Mouse (Mus musculus): ENCODE data around the gene 4632433K11Rik.
"Not testable (repeated sequence)": the region's sequence is repeated elsewhere in the genome, so short reads cannot be mapped to it uniquely, and the experiment has no call there.

The 4632433K11Rik gene

GRCm38 (mm10) chr7:5033818-5034217 lies at the start of gene 4632433K11Rik:
Gene 4632433K11Rik (plus strand): TSS chr7:5034118.
- DNase-seq, result no peak

- no peak for DNase-seq
Observed at GRCm38 (mm10) chr7:4988250-4988649, 45.7 kb upstream of the 4632433K11Rik start.

GRCm38 (mm10) chr7:4993347-4993998 lies 40.4 kb upstream of the 4632433K11Rik start:
- DNase-seq, result no peak

GRCm38 (mm10) chr7:4993999-4994788 lies 39.7 kb upstream of the 4632433K11Rik start:
- DNase-seq, result no peak

GRCm38 (mm10) chr7:4995268-4996002 lies 38.5 kb upstream of the 4632433K11Rik start:
- DNase-seq, result no peak

- peak; percentile 93 for DNase-seq
Observed at GRCm38 (mm10) chr7:4996003-4996895, 37.7 kb upstream of the 4632433K11Rik start, which contains the start of gene Zfp579. Gene Zfp579 (minus strand): TSS chr7:4996158.

- DNase-seq, result no peak
Observed at GRCm38 (mm10) chr7:4996934-4997333, 37.0 kb upstream of the 4632433K11Rik start.

- no peak for DNase-seq
Observed at GRCm38 (mm10) chr7:4999876-5000275, 34.0 kb upstream of the 4632433K11Rik start.

GRCm38 (mm10) chr7:5002876-5003275 lies 31.0 kb upstream of the 4632433K11Rik start:
- not testable (repeated sequence) for DNase-seq

GRCm38 (mm10) chr7:5008229-5008628 lies 25.7 kb upstream of the 4632433K11Rik start:
- DNase-seq, result no peak

- DNase-seq, result no peak
Observed at GRCm38 (mm10) chr7:5012681-5013513, 21.0 kb upstream of the 4632433K11Rik start.

- peak; percentile 97 for DNase-seq
Observed at GRCm38 (mm10) chr7:5014251-5015117, 19.4 kb upstream of the 4632433K11Rik start, which contains the start of the genes Zfp524 and Fiz1. Gene Zfp524 (plus strand): TSS chr7:5014415. Gene Fiz1 (minus strand): TSS chr7:5014697.

GRCm38 (mm10) chr7:5015118-5016001 lies 18.6 kb upstream of the 4632433K11Rik start, which contains the start of gene Gm44973:
Gene Gm44973 (plus strand): TSS chr7:5015496.
- peak; percentile 98 for DNase-seq

- no peak for DNase-seq
Observed at GRCm38 (mm10) chr7:5016057-5016456, 17.9 kb upstream of the 4632433K11Rik start.

GRCm38 (mm10) chr7:5016920-5017319 lies 17.0 kb upstream of the 4632433K11Rik start:
- no peak for DNase-seq

GRCm38 (mm10) chr7:5017352-5017751 lies 16.6 kb upstream of the 4632433K11Rik start:
- no peak for DNase-seq

GRCm38 (mm10) chr7:5017931-5018330 lies 16.0 kb upstream of the 4632433K11Rik start:
- no peak for DNase-seq

- DNase-seq, result not testable (repeated sequence)
Observed at GRCm38 (mm10) chr7:5019576-5019975, 14.3 kb upstream of the 4632433K11Rik start.
